Mouse (Mus musculus) myocyte (in vitro differentiated cells): ENCODE measurements around the gene Nsf.

Experiments
- CEBPB ChIP-seq: IDR thresholded peaks from 2 replicates; pipeline ENCODE4 v1.6.1; 2011; ENCODE audit warnings: mild to moderate bottlenecking, moderate library complexity; ENCODE audit not compliant: poor library complexity, insufficient read depth, severe bottlenecking
- E2F4 ChIP-seq: IDR thresholded peaks from one replicate; pipeline ENCODE4 v1.6.1; 2011; ENCODE audit warnings: mild to moderate bottlenecking, control low read depth, moderate library complexity; ENCODE audit not compliant: insufficient read depth
- MAX ChIP-seq: IDR thresholded peaks from one replicate; pipeline ENCODE4 v1.6.1; 2011; ENCODE audit warnings: low read depth, mild to moderate bottlenecking, control low read depth
- MYOD1 ChIP-seq, 3 experiments: IDR thresholded peaks; one replicate each; pipeline ENCODE4 v1.6.1; 2011; ENCODE audit warnings: control low read depth in 2 of 3, low read depth in 2 of 3, mild to moderate bottlenecking in 2 of 3, moderate library complexity in 1 of 3; ENCODE audit not compliant: insufficient read length in 2 of 3, control insufficient read depth in 1 of 3
- POLR2A ChIP-seq: IDR thresholded peaks from one replicate; pipeline ENCODE4 v1.6.1; 2011; ENCODE audit warnings: low read depth, mild to moderate bottlenecking, control low read depth, moderate library complexity; ENCODE audit not compliant: insufficient read length
- POLR2AphosphoS2 ChIP-seq: IDR thresholded peaks from one replicate; pipeline ENCODE4 v1.6.1; 2011; ENCODE audit warnings: low read depth, control low read depth; ENCODE audit not compliant: insufficient read length
- REST ChIP-seq: IDR thresholded peaks from one replicate; pipeline ENCODE4 v1.6.1; 2011; ENCODE audit warnings: mild to moderate bottlenecking, control low read depth, moderate library complexity; ENCODE audit not compliant: insufficient read depth, insufficient read length
- TCF12 ChIP-seq: IDR thresholded peaks from one replicate; pipeline ENCODE4 v1.6.1; 2011; ENCODE audit warnings: mild to moderate bottlenecking, control low read depth; ENCODE audit not compliant: poor library complexity, insufficient read depth, severe bottlenecking
- USF1 ChIP-seq: IDR thresholded peaks from one replicate; pipeline ENCODE4 v1.6.1; 2011; ENCODE audit warnings: low read depth, mild to moderate bottlenecking, control low read depth, moderate library complexity

- TF ChIP-seq MYOD1 (IDR thresholded peaks at IDR 0.05; ENCODE audit: control insufficient read depth in 1 of 3, insufficient read length in 2 of 3, low read depth in 2 of 3) (no peak), POLR2A (no peak), MAX (no peak), TCF12 (no peak), E2F4 (no peak), REST (no peak), POLR2AphosphoS2 (no peak), CEBPB (no peak), USF1 (no peak)
Observed at GRCm38 (mm10) chr11:103940887-103941286, 13.0 kb downstream of the Nsf start.
